Mouse (Mus musculus) testis, adult 2 months (tissue): ENCODE data around the gene Ccdc58.

Source experiments
- CTCF ChIP-seq: fragments of 200-500 bp; IDR thresholded peaks from 2 replicates; pipeline ENCODE4 v1.5.1; 2012; ENCODE audit warnings: low read depth, mild to moderate bottlenecking, inconsistent platforms, low read length, moderate library complexity; ENCODE audit not compliant: control insufficient read depth, insufficient read depth, insufficient replicate concordance
- POLR2A ChIP-seq: fragments of 200-500 bp; IDR thresholded peaks from 2 replicates; pipeline ENCODE4 v1.6.1; 2012; ENCODE audit warnings: low read depth, mild to moderate bottlenecking, inconsistent platforms, low read length, moderate library complexity; ENCODE audit not compliant: control insufficient read depth

- no peak for TF ChIP-seq CTCF
- no peak for TF ChIP-seq POLR2A
Observed at GRCm38 (mm10) chr16:36131141-36131540, 59.7 kb downstream of the Ccdc58 start, which contains the start of gene Csta1.
